Mouse (Mus musculus) CH12.LX (cell line): ENCODE data around the gene Fam198a. TPM values are rescaled to one million over a fixed set of nuclear protein-coding genes. Genes with fewer than 3 reads are reported as not detected.

ENCODE experiments used
- DNase-seq: peaks from one replicate; pipeline ENCODE4 v3.0.0-alpha.2; 2013; ENCODE audit errors: extremely low read depth
- H3K27ac ChIP-seq: 2 replicates; pipeline ENCODE4 v1.5.1; 2012; ENCODE audit warnings: low read depth, mild to moderate bottlenecking, control low read depth, moderate library complexity; ENCODE audit not compliant: insufficient read depth
- H3K27me3 ChIP-seq: replicated peaks from 2 replicates; pipeline ENCODE3; 2012; ENCODE audit warnings: inconsistent platforms
- H3K36me3 ChIP-seq, 2 experiments: replicated peaks in 1 of 2; 2 replicates each; pipeline versions ENCODE3 to v1.6.1; 2012; ENCODE audit warnings: inconsistent platforms in 1 of 2, low read length in 1 of 2, mild to moderate bottlenecking in 1 of 2, mixed read lengths in 1 of 2, moderate library complexity in 1 of 2; ENCODE audit not compliant: control insufficient read depth in 1 of 2, insufficient read depth in 1 of 2
- H3K4me1 ChIP-seq, 2 experiments: 2 replicates each; pipeline ENCODE4 v1.6.1; 2012; ENCODE audit warnings: inconsistent platforms in 1 of 2, moderate library complexity in 1 of 2; ENCODE audit not compliant: insufficient read depth in 2 of 2, control insufficient read depth in 1 of 2
- H3K4me2 ChIP-seq: 2 replicates; pipeline ENCODE4 v1.6.1; 2012; ENCODE audit warnings: low read depth, mild to moderate bottlenecking, control low read depth; ENCODE audit not compliant: poor library complexity, insufficient read depth, severe bottlenecking
- H3K4me3 ChIP-seq, 3 experiments: fragments of 150-350 bp in 1 of 3; sonication (generic) in 1 of 3; replicated peaks in 1 of 3; 2 replicates each; pipeline versions ENCODE3 to v1.5.1; 2011 to 2012; ENCODE audit warnings: low read depth in 2 of 3, low read length in 2 of 3, mild to moderate bottlenecking in 2 of 3, moderate library complexity in 2 of 3, control low read depth in 1 of 3, improper control_type of control experiment in 1 of 3, inconsistent platforms in 1 of 3, mixed read lengths in 1 of 3; ENCODE audit not compliant: poor library complexity in 1 of 3
- H3K79me2 ChIP-seq: replicated peaks from 2 replicates; pipeline ENCODE4 v1.6.1; 2012; ENCODE audit warnings: mild to moderate bottlenecking, moderate library complexity; ENCODE audit not compliant: control insufficient read depth, poor library complexity, insufficient read depth, severe bottlenecking; ENCODE audit errors: extremely low read depth
- H3K9ac ChIP-seq: 2 replicates; pipeline ENCODE4 v1.6.1; 2012; ENCODE audit warnings: low read depth, mild to moderate bottlenecking, control low read depth, moderate library complexity; ENCODE audit not compliant: insufficient read depth
- H3K9me3 ChIP-seq: replicated peaks from 2 replicates; pipeline ENCODE3; 2012; ENCODE audit warnings: low read length, inconsistent platforms, mixed read lengths
- CHD1 ChIP-seq: IDR thresholded peaks from 2 replicates; pipeline ENCODE4 v1.6.1; 2012; ENCODE audit warnings: low read depth, low read length, improper control_type of control experiment, inconsistent platforms
- CHD2 ChIP-seq: IDR thresholded peaks from 2 replicates; pipeline ENCODE4 v1.6.1; 2011; ENCODE audit warnings: low read length, improper control_type of control experiment
- CTCF ChIP-seq, 2 experiments: IDR thresholded peaks in 1 of 2; conservative IDR thresholded peaks in 1 of 2; 2 replicates each; pipeline ENCODE4 v1.5.1; 2011 to 2012; ENCODE audit warnings: low read depth in 2 of 2, low read length in 2 of 2, improper control_type of control experiment in 1 of 2, inconsistent platforms in 1 of 2, mild to moderate bottlenecking in 1 of 2, moderate library complexity in 1 of 2
- EP300 ChIP-seq: IDR thresholded peaks from 2 replicates; pipeline ENCODE4 v1.6.1; 2011; ENCODE audit warnings: low read length, improper control_type of control experiment
- GABPA ChIP-seq: IDR thresholded peaks from 2 replicates; pipeline ENCODE4 v1.6.1; 2012; ENCODE audit warnings: low read depth, low read length, improper control_type of control experiment, inconsistent platforms; ENCODE audit not compliant: insufficient replicate concordance
- HCFC1 ChIP-seq: IDR thresholded peaks from 2 replicates; pipeline ENCODE4 v1.6.1; 2012; ENCODE audit warnings: low read depth, mild to moderate bottlenecking, inconsistent platforms, low read length, improper control_type of control experiment
- JUND ChIP-seq: conservative IDR thresholded peaks from 2 replicates; pipeline ENCODE4 v1.6.1; 2011; ENCODE audit warnings: low read depth, low read length, improper control_type of control experiment
- MAFK ChIP-seq: IDR thresholded peaks from 2 replicates; pipeline ENCODE4 v1.6.1; 2011; ENCODE audit warnings: low read length, improper control_type of control experiment; ENCODE audit not compliant: insufficient replicate concordance
- MXI1 ChIP-seq: IDR thresholded peaks from 2 replicates; pipeline ENCODE4 v1.6.1; 2011; ENCODE audit warnings: mild to moderate bottlenecking, low read depth, low read length, improper control_type of control experiment
- MYC ChIP-seq: IDR thresholded peaks from 2 replicates; pipeline ENCODE4 v1.6.1; 2011; ENCODE audit warnings: low read depth, mild to moderate bottlenecking, improper control_type of control experiment, low read length
- PAX5 ChIP-seq: IDR thresholded peaks from 2 replicates; pipeline ENCODE4 v1.6.1; 2012; ENCODE audit warnings: low read length, inconsistent platforms, mixed read lengths
- TBP ChIP-seq: conservative IDR thresholded peaks from 2 replicates; pipeline ENCODE4 v1.6.1; 2011; ENCODE audit warnings: low read depth, low read length, improper control_type of control experiment
- TCF12 ChIP-seq: IDR thresholded peaks from 2 replicates; pipeline ENCODE4 v1.6.1; 2014; ENCODE audit warnings: low read depth, mild to moderate bottlenecking, inconsistent platforms, low read length, improper control_type of control experiment
- USF1 ChIP-seq: IDR thresholded peaks from 2 replicates; pipeline ENCODE4 v1.6.1; 2014; ENCODE audit warnings: low read depth, mild to moderate bottlenecking, inconsistent platforms, low read length, improper control_type of control experiment
- ZC3H11A ChIP-seq: IDR thresholded peaks from 2 replicates; pipeline ENCODE4 v1.6.1; 2012; ENCODE audit warnings: low read depth, mild to moderate bottlenecking, inconsistent platforms, low read length, improper control_type of control experiment
- ZKSCAN1 ChIP-seq: IDR thresholded peaks from 2 replicates; pipeline ENCODE4 v1.6.1; 2012; ENCODE audit warnings: low read depth, inconsistent platforms, low read length, improper control_type of control experiment, borderline replicate concordance
- ZMIZ1 ChIP-seq: IDR thresholded peaks from 2 replicates; pipeline ENCODE4 v1.6.1; 2012; ENCODE audit warnings: low read depth, mild to moderate bottlenecking, inconsistent platforms, low read length, improper control_type of control experiment
- dilution Hi-C: fragments of 300-500 bp; cut with MboI; formaldehyde crosslinking; loops from 2 replicates; pipeline ENCODE4 v1.14.3; 2020; ENCODE audit warnings: low sequenced_read_pairs; ENCODE audit not compliant: extremely low pct_unique_long_range_greater_than_20kb, extremely low pct_ligation_motif_present
- in situ Hi-C: fragments of 300-500 bp; cut with MboI; formaldehyde crosslinking; loops from 3 replicates; pipeline ENCODE4 v1.14.3; 2019; ENCODE audit warnings: low sequenced_read_pairs, low pct_ligation_motif_present, low pct_unique_long_range_greater_than_20kb, mixed read lengths
- polyA plus RNA-seq: library from polyadenylated mRNA; unstranded; fragments of >175 nt; gene quantifications from 2 replicates; pipeline ENCODE4 v1.2.1, GENCODE M21; 2012; ENCODE audit warnings: low read depth; ENCODE audit not compliant: insufficient read length
- total RNA-seq, 2 experiments: library from RNA; depleted of rRNA; stranded (reverse); fragments of 300-350 nt in 1 of 2; fragments of >200 nt in 1 of 2; gene quantifications; 2 replicates each; pipeline ENCODE4 v1.2.3; 2012 to 2014

Fam198a gene
- total and polyA plus RNA-seq, 3 experiments, result 0.40 to 0.93 (median 0.59) TPM

DNA sequence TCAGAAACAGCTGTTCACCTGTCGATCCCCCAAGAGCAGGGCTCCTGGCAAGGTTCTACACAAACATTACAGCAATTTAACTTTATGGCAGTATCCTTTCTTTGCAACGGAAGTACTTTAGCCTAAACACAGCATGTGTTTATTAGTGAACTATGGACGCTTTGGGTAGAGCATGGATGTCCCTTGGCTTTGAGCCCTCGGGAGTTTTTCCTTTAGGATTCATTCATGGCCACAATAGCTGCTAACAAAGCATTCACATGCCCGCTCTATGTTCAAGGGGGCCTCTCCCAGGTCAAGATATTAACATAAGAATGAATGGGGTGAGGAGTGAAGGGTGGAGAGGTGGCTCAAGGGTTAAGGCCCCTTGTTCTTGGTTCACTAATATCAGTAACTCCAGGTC is 38.7 kb downstream of the Fam198a start:
- peaks cover 10 to 31% of the 10 kb centered on the region in 2 experiments for H3K4me1 ChIP-seq
- no peaks in the 10 kb centered on the region for H3K36me3 ChIP-seq
- in situ Hi-C loops (loop anchor here (10.0 to 25.0 kb wide), 2 partner anchors 115 to 502 kb away; partner anchors contain the start of gene Cck), dilution Hi-C loops (no loop called here)
- DNase-seq, result no peak
- no peak overlapping the region for H3K4me2 ChIP-seq
- H3K27me3 ChIP-seq, result no peaks in the 10 kb centered on the region
- H3K9me3 ChIP-seq, result no peaks in the 10 kb centered on the region
- H3K4me3 ChIP-seq, result no peak overlapping the region
- H3K27ac ChIP-seq, result no peak overlapping the region
- no peaks in the 10 kb centered on the region for H3K79me2 ChIP-seq
- TF ChIP-seq JUND (no peak), MAFK (no peak), ZMIZ1 (no peak), MXI1 (no peak), ZC3H11A (no peak), TCF12 (no peak), CTCF (conservative IDR thresholded peaks at IDR 0.05 in 1 of 2, IDR thresholded peaks at IDR 0.05 in 1 of 2; ENCODE audit: low read depth in 2 of 2, low read length in 2 of 2) (no peak), ZKSCAN1 (no peak), USF1 (no peak), HCFC1 (no peak), PAX5 (no peak), CHD1 (no peak), MYC (no peak), TBP (no peak), EP300 (no peak), GABPA (no peak)
- no peak overlapping the region for H3K9ac ChIP-seq

- H3K4me1 ChIP-seq, result peaks cover 7 to 25% of the 10 kb centered on the region in 2 experiments; a peak in 3 of 4 replicates
- no peak overlapping the region for H3K9ac ChIP-seq
- no peaks in the 10 kb centered on the region for H3K79me2 ChIP-seq
- TF ChIP-seq CHD2, result no peak
- TF ChIP-seq, all 38 proteins: peak for 0
- no peak for DNase-seq
- H3K4me3 ChIP-seq, result no peak overlapping the region
- dilution Hi-C loops, result no loop called here
- no peaks in the 10 kb centered on the region for H3K27me3 ChIP-seq
- no peak overlapping the region for H3K27ac ChIP-seq
- H3K9me3 ChIP-seq, result no peaks in the 10 kb centered on the region
- no peak overlapping the region for H3K4me2 ChIP-seq
- in situ Hi-C loops, result loop anchor here (25.0 kb wide), 1 partner anchor 504 kb away; the partner anchor contains the start of gene Cck
- H3K36me3 ChIP-seq, result no peaks in the 10 kb centered on the region
Measured at GRCm38 (mm10) chr9:121991041-121991440, 40.3 kb downstream of the Fam198a start.
